Mouse (Mus musculus) ES-CJ7 (cell line): ENCODE measurements around the gene Wwox.

Experiments used
- DNase-seq: peaks from one replicate; pipeline ENCODE4 v3.0.0; 2011; ENCODE audit warnings: low read depth, low spot score

The Wwox gene

GRCm38 (mm10) chr8:114853765-114854164, 414.3 kb downstream of the Wwox start:
- no peak for DNase-seq

GRCm38 (mm10) chr8:114855833-114856232, 416.4 kb downstream of the Wwox start:
- DNase-seq: no peak

GRCm38 (mm10) chr8:114865911-114866310, 426.5 kb downstream of the Wwox start:
- no peak for DNase-seq

GRCm38 (mm10) chr8:114869321-114869720, 429.9 kb downstream of the Wwox start:
- no peak for DNase-seq

- no peak for DNase-seq
Measured at GRCm38 (mm10) chr8:114870410-114870809, 431.0 kb downstream of the Wwox start.

- DNase-seq: no peak
Measured at GRCm38 (mm10) chr8:114872491-114872890, 433.0 kb downstream of the Wwox start.

GRCm38 (mm10) chr8:114875161-114875560, 435.7 kb downstream of the Wwox start:
- no peak for DNase-seq

GRCm38 (mm10) chr8:114876161-114876611, 436.7 kb downstream of the Wwox start:
- DNase-seq: no peak

- DNase-seq: no peak
Measured at GRCm38 (mm10) chr8:114876696-114877206, 437.3 kb downstream of the Wwox start.

GRCm38 (mm10) chr8:114877234-114877633, 437.8 kb downstream of the Wwox start:
- no peak for DNase-seq

GRCm38 (mm10) chr8:114878449-114879276, 439.2 kb downstream of the Wwox start:
- DNase-seq: no peak

- no peak for DNase-seq
Measured at GRCm38 (mm10) chr8:114879277-114879568, 439.8 kb downstream of the Wwox start.

- no peak for DNase-seq
Measured at GRCm38 (mm10) chr8:114879678-114880077, 440.2 kb downstream of the Wwox start.

GRCm38 (mm10) chr8:114880475-114881135, 441.1 kb downstream of the Wwox start:
- no peak for DNase-seq

- DNase-seq: peak; percentile 58
Measured at GRCm38 (mm10) chr8:114881891-114882401, 442.5 kb downstream of the Wwox start.

- peak; percentile 61 for DNase-seq
Measured at GRCm38 (mm10) chr8:114882504-114882903, 443.0 kb downstream of the Wwox start.

- DNase-seq: no peak
Measured at GRCm38 (mm10) chr8:114882936-114883606, 443.6 kb downstream of the Wwox start.

GRCm38 (mm10) chr8:114883967-114884366, 444.5 kb downstream of the Wwox start:
- DNase-seq: peak; percentile 39

GRCm38 (mm10) chr8:114885026-114885592, 445.7 kb downstream of the Wwox start:
- no peak for DNase-seq

GRCm38 (mm10) chr8:114888388-114888787, 448.9 kb downstream of the Wwox start:
- DNase-seq: no peak

- no peak for DNase-seq
Measured at GRCm38 (mm10) chr8:114889578-114890374, 450.3 kb downstream of the Wwox start.
